Mouse (Mus musculus): ENCODE data around the gene Vdac1.
A peak's percentile ranks its signal among the peaks of the same experiment; 100 is the strongest.

Gene Vdac1

GRCm38 (mm10) chr11:52360471-52361277 lies at the start of gene Vdac1:
Gene Vdac1 (plus strand): TSS chr11:52360860.
- DNase-seq = peak; percentile 88

GRCm38 (mm10) chr11:52314102-52314793 lies 46.4 kb upstream of the Vdac1 start:
- DNase-seq = no peak

- DNase-seq = peak; percentile 47
Measured at GRCm38 (mm10) chr11:52318445-52318844, 42.2 kb upstream of the Vdac1 start.

GRCm38 (mm10) chr11:52319664-52320063 lies 41.0 kb upstream of the Vdac1 start:
- no peak for DNase-seq

GRCm38 (mm10) chr11:52320529-52320928 lies 40.1 kb upstream of the Vdac1 start:
- DNase-seq = no peak

GRCm38 (mm10) chr11:52321540-52321939 lies 39.1 kb upstream of the Vdac1 start:
- no peak for DNase-seq

GRCm38 (mm10) chr11:52324442-52325367 lies 36.0 kb upstream of the Vdac1 start:
- DNase-seq = no peak

GRCm38 (mm10) chr11:52327313-52327712 lies 33.3 kb upstream of the Vdac1 start:
- no peak for DNase-seq

- no peak for DNase-seq
Measured at GRCm38 (mm10) chr11:52332421-52333118, 28.1 kb upstream of the Vdac1 start.

GRCm38 (mm10) chr11:52333616-52334015 lies 27.0 kb upstream of the Vdac1 start:
- no peak for DNase-seq

- no peak for DNase-seq
Measured at GRCm38 (mm10) chr11:52335263-52335662, 25.4 kb upstream of the Vdac1 start.

GRCm38 (mm10) chr11:52335924-52336323 lies 24.7 kb upstream of the Vdac1 start:
- DNase-seq = no peak

- DNase-seq = peak; percentile 39
Measured at GRCm38 (mm10) chr11:52337651-52338295, 22.9 kb upstream of the Vdac1 start.

- no peak for DNase-seq
Measured at GRCm38 (mm10) chr11:52338351-52338750, 22.3 kb upstream of the Vdac1 start.

- no peak for DNase-seq
Measured at GRCm38 (mm10) chr11:52339098-52339497, 21.6 kb upstream of the Vdac1 start.

GRCm38 (mm10) chr11:52339512-52339911 lies 21.1 kb upstream of the Vdac1 start:
- DNase-seq = no peak

GRCm38 (mm10) chr11:52340123-52340864 lies 20.4 kb upstream of the Vdac1 start:
- no peak for DNase-seq

GRCm38 (mm10) chr11:52341001-52341400 lies 19.7 kb upstream of the Vdac1 start:
- DNase-seq = no peak

GRCm38 (mm10) chr11:52341476-52341875 lies 19.2 kb upstream of the Vdac1 start:
- DNase-seq = no peak

GRCm38 (mm10) chr11:52342296-52342695 lies 18.4 kb upstream of the Vdac1 start:
- DNase-seq = no peak

- peak; percentile 89 for DNase-seq
Measured at GRCm38 (mm10) chr11:52343162-52343561, 17.5 kb upstream of the Vdac1 start.
